ENCODE assay signal across 31 mouse cellular contexts in the genomic region with DNA sequence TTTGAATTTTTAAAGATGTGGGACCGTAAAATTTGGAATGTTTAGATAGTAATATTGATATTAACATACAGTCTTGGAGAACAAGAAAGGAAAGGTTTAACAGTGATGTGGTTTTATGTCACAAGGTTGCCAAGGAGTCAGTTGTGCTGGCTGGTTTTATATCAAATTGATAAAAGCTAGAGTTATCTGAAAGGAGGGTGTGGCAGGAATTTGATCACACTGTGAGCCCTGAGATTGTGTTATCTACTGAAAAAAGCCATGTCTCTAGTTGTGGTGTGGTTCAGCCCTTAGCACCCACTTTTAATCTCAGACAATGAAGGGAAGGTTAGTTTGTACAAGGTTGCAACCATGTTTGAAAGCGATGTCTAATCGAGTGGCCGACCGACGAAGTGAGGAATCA.
"Had no signal": no experiment of that assay in that cellular context is flagged by ENCODE, and none has a peak within 500 bp of the region (broad histone marks: within the 10 kb centered on the region; RNA-seq: fewer than 3 reads in every experiment).

No protein-coding gene starts in this region.

- H3K27ac ChIP-seq: left cerebral cortex, adult 2 months; limb, embryonic 12.5 days; limb, embryonic 13.5 days; limb, embryonic 15.5 days; liver, embryonic 12.5 days; liver, embryonic 13.5 days; liver, embryonic 14.5 days; liver, embryonic 15.5 days; lung, embryonic 15.5 days; macrophage; midbrain, embryonic 10.5 days; midbrain, embryonic 12.5 days; midbrain, embryonic 13.5 days; midbrain, embryonic 15.5 days had no signal

- H3K9ac ChIP-seq: limb, embryonic 12.5 days; limb, embryonic 13.5 days; limb, embryonic 15.5 days; liver, embryonic 12.5 days; liver, embryonic 13.5 days; liver, embryonic 14.5 days; liver, embryonic 15.5 days; liver, postnatal 0 days; lung, embryonic 14.5 days; lung, embryonic 15.5 days; midbrain, embryonic 12.5 days; midbrain, embryonic 13.5 days; midbrain, embryonic 15.5 days had no signal

- ATAC-seq: liver, embryonic 12.5 days; liver, postnatal 0 days; lung, postnatal 0 days; midbrain, embryonic 13.5 days; midbrain, embryonic 15.5 days; midbrain, embryonic 16.5 days had no signal

- H3K4me1 ChIP-seq: limb, embryonic 12.5 days; limb, embryonic 13.5 days; limb, embryonic 15.5 days; liver, embryonic 12.5 days; liver, embryonic 13.5 days; liver, embryonic 15.5 days; lung, embryonic 15.5 days; megakaryocyte, embryonic 14.5 days; midbrain, embryonic 12.5 days; midbrain, embryonic 13.5 days; midbrain, embryonic 15.5 days had no signal

- H3K4me3 ChIP-seq: left cerebral cortex, adult 2 months; limb, embryonic 12.5 days; limb, embryonic 13.5 days; limb, embryonic 15.5 days; liver, embryonic 12.5 days; liver, embryonic 13.5 days; liver, embryonic 15.5 days; lung, embryonic 15.5 days; megakaryocyte, embryonic 14.5 days; midbrain, embryonic 10.5 days; midbrain, embryonic 12.5 days; midbrain, embryonic 13.5 days; midbrain, embryonic 15.5 days; myocyte had no signal

- H3K9me3 ChIP-seq: limb, embryonic 12.5 days; limb, embryonic 13.5 days; limb, embryonic 15.5 days; liver, embryonic 13.5 days; liver, embryonic 15.5 days; lung, embryonic 15.5 days; midbrain, embryonic 10.5 days; midbrain, embryonic 12.5 days; midbrain, embryonic 13.5 days; midbrain, embryonic 15.5 days had no signal

- H3K36me3 ChIP-seq: limb, embryonic 12.5 days; limb, embryonic 13.5 days; limb, embryonic 15.5 days; liver, embryonic 12.5 days; liver, embryonic 13.5 days; liver, embryonic 15.5 days; lung, embryonic 15.5 days; midbrain, embryonic 10.5 days; midbrain, embryonic 12.5 days; midbrain, embryonic 13.5 days; midbrain, embryonic 15.5 days had no signal

- H3K4me2 ChIP-seq: limb, embryonic 12.5 days; limb, embryonic 13.5 days; limb, embryonic 15.5 days; liver, embryonic 11.5 days; liver, embryonic 12.5 days; liver, embryonic 13.5 days; liver, embryonic 15.5 days; lung, embryonic 14.5 days; lung, embryonic 15.5 days; midbrain, embryonic 11.5 days; midbrain, embryonic 12.5 days; midbrain, embryonic 13.5 days; midbrain, embryonic 15.5 days had no signal

- H3K27me3 ChIP-seq: limb, embryonic 12.5 days; limb, embryonic 13.5 days; limb, embryonic 15.5 days; liver, embryonic 12.5 days; liver, embryonic 13.5 days; liver, embryonic 15.5 days; lung, embryonic 15.5 days; megakaryocyte, embryonic 14.5 days; midbrain, embryonic 12.5 days; midbrain, embryonic 13.5 days; midbrain, embryonic 15.5 days had no signal

- DNase-seq: left cerebral cortex, postnatal 4 days; liver; liver, embryonic 13.5 days; liver, postnatal 0 days; lung, adult 18-20 months; lung, adult 2 months; lung, embryonic 14.5 days; lung, postnatal 10 days; lung, postnatal 14 days; lung, postnatal 36 days; lung, postnatal 4 days; midbrain, embryonic 14.5 days had no signal
